Mouse (Mus musculus): ENCODE measurements around the gene Prdm16. TPM values are rescaled to one million over a fixed set of nuclear protein-coding genes. Genes with fewer than 3 reads are reported as not detected.

Prdm16 gene
- polyA plus RNA-seq, 1 experiment from 2014 or later: 2.2 TPM

- H3K9ac ChIP-seq (replicated peaks): no peak overlapping the region
- no peaks in the 10 kb centered on the region for H3K36me3 ChIP-seq (replicated peaks; ENCODE audit: insufficient read depth, low read length)
- H3K9me3 ChIP-seq (ENCODE audit: low read length): no peaks in the 10 kb centered on the region
- H3K27ac ChIP-seq (ENCODE audit: low read depth): no peak overlapping the region
- H3K4me2 ChIP-seq (ENCODE audit: low read depth, low read length): no peak overlapping the region
- no peak; the same call in 1 of the 2 replicates for ATAC-seq
- no peak for TF ChIP-seq EP300 (IDR thresholded peaks at IDR 0.05; ENCODE audit: low read depth)
- no peak for TF ChIP-seq CTCF (IDR thresholded peaks at IDR 0.05; ENCODE audit: low read depth)
- no peak for DNase-seq
- H3K27me3 ChIP-seq (ENCODE audit: insufficient read depth, low read length): no peaks in the 10 kb centered on the region
- H3K4me3 ChIP-seq (ENCODE audit: low read depth, low read length): no peak overlapping the region
- 61% methylated on average over 6 of the region's 6 CpGs for WGBS (ENCODE audit: insufficient replicate concordance)
- H3K4me1 ChIP-seq (ENCODE audit: insufficient read depth): peaks cover 6% of the 10 kb centered on the region
Measured at GRCm38 (mm10) chr4:154526351-154526786, 110.3 kb downstream of the Prdm16 start.

DNA sequence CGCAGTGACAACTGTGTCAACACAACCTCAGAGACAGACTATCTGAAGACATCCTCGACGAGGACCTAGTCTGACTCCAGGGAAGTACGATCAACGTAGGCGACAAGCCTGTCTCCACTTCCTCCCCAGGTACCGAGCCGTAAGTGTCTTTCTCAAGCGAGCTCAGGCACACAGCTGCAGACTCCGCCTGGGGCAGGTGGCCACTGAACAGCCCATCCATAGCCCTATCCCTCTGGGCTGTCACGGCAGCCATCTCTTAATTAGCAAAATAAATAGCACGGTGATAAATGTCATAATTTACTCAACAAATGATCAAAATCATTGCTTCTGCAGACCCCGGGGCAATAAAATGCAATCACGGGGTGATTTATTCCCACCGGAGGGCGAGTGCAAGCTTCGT, 112.8 kb downstream of the Prdm16 start:
- H3K9me3 ChIP-seq (ENCODE audit: low read length): no peaks in the 10 kb centered on the region
- no peak overlapping the region for H3K4me3 ChIP-seq (ENCODE audit: low read depth, low read length)
- ATAC-seq: no peak
- TF ChIP-seq EP300 (IDR thresholded peaks at IDR 0.05; ENCODE audit: low read depth): no peak
- no peak for TF ChIP-seq CTCF (IDR thresholded peaks at IDR 0.05; ENCODE audit: low read depth)
- no peak overlapping the region for H3K27ac ChIP-seq (ENCODE audit: low read depth)
- peaks cover 3% of the 10 kb centered on the region; the same call in 1 of the 2 replicates for H3K4me1 ChIP-seq (ENCODE audit: insufficient read depth)
- H3K27me3 ChIP-seq (ENCODE audit: insufficient read depth, low read length): no peaks in the 10 kb centered on the region
- 70% methylated on average over 17 of the region's 17 CpGs for WGBS (ENCODE audit: insufficient replicate concordance)
- H3K36me3 ChIP-seq (replicated peaks; ENCODE audit: insufficient read depth, low read length): no peaks in the 10 kb centered on the region
- DNase-seq: no peak
- no peak overlapping the region for H3K4me2 ChIP-seq (ENCODE audit: low read depth, low read length)
- H3K9ac ChIP-seq (replicated peaks): no peak overlapping the region

GRCm38 (mm10) chr4:154521881-154522676, 114.6 kb downstream of the Prdm16 start:
- H3K4me2 ChIP-seq (ENCODE audit: low read depth, low read length): no peak overlapping the region
- no peak overlapping the region for H3K9ac ChIP-seq (replicated peaks)
- no peaks in the 10 kb centered on the region for H3K36me3 ChIP-seq (replicated peaks; ENCODE audit: insufficient read depth, low read length)
- H3K27me3 ChIP-seq (ENCODE audit: insufficient read depth, low read length): no peaks in the 10 kb centered on the region
- WGBS (ENCODE audit: insufficient replicate concordance): 77% methylated on average over 7 of the region's 7 CpGs
- TF ChIP-seq EP300 (IDR thresholded peaks at IDR 0.05; ENCODE audit: low read depth): no peak
- TF ChIP-seq CTCF (IDR thresholded peaks at IDR 0.05; ENCODE audit: low read depth): no peak
- H3K4me1 ChIP-seq (ENCODE audit: insufficient read depth): peaks cover 3% of the 10 kb centered on the region; the same call in 1 of the 2 replicates
- H3K9me3 ChIP-seq (ENCODE audit: low read length): no peaks in the 10 kb centered on the region
- DNase-seq (no peak), ATAC-seq (no peak)
- H3K27ac ChIP-seq (ENCODE audit: low read depth): no peak overlapping the region
- no peak overlapping the region for H3K4me3 ChIP-seq (ENCODE audit: low read depth, low read length)

DNA sequence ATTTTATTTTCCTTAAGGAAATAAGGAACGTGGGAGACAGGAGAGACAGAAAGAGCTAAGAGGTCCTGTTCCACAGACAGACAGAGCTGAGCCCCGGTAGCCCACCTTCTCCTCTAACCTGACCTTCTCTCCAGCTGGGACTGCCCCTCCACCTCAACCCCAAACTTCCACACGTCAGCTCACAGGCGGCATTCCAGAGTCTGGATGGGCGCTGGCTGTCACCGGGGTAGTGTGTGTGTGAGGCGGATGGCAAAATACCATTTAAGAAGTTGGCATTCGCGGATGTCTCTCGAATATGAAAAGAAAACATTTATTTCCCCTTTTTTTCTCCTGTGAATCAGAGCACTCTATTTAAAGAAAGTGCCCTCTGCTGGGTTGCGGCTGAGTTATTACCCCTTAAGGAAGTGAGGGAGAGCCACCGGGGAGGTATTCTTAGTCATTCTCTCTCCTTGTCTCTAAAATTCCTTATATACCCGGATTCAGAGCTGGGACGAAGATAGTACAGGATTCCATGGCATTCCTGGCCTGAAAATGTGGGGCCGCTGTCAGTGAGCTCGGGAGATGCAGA, 117.1 kb downstream of the Prdm16 start:
- H3K36me3 ChIP-seq (replicated peaks; ENCODE audit: insufficient read depth, low read length): no peaks in the 10 kb centered on the region
- no peaks in the 10 kb centered on the region for H3K9me3 ChIP-seq (ENCODE audit: low read length)
- no peak overlapping the region for H3K27ac ChIP-seq (ENCODE audit: low read depth)
- no peak for ATAC-seq
- no peaks in the 10 kb centered on the region for H3K4me1 ChIP-seq (ENCODE audit: insufficient read depth)
- no peak overlapping the region for H3K9ac ChIP-seq (replicated peaks)
- no peak overlapping the region for H3K4me2 ChIP-seq (ENCODE audit: low read depth, low read length)
- no peak overlapping the region for H3K4me3 ChIP-seq (ENCODE audit: low read depth, low read length)
- no peak for DNase-seq
- H3K27me3 ChIP-seq (ENCODE audit: insufficient read depth, low read length): no peaks in the 10 kb centered on the region
- TF ChIP-seq CTCF (IDR thresholded peaks at IDR 0.05; ENCODE audit: low read depth): no peak
- TF ChIP-seq EP300 (IDR thresholded peaks at IDR 0.05; ENCODE audit: low read depth): no peak
- WGBS (ENCODE audit: insufficient replicate concordance): 44% methylated on average over 16 of the region's 16 CpGs

DNA sequence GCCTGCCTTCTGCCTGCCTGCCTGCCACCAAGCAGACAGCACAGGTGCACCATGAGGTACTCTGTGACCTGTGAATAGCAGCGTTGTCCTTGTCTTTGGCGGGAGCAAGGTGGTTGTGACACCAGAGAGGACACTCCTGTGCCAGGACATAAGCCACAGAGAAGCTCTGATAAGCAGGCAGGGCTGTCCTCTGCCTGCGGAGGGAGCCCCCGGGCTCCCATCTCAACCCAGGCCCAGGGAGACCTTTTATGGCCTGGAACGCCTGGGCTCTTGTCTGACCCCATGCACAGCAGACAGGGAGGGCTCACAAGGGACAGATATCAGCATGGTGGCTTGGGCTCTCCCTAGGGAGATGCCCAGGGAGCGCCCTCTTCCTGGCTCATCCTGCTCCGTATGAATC, 118.7 kb downstream of the Prdm16 start:
- 82% methylated on average over 7 of the region's 7 CpGs for WGBS (ENCODE audit: insufficient replicate concordance)
- DNase-seq: no peak
- Histone ChIP-seq H3K4me1 (ENCODE audit: insufficient read depth) (no peaks in the 10 kb centered on the region), H3K4me3 (ENCODE audit: low read depth, low read length) (no peak overlapping the region), H3K4me2 (ENCODE audit: low read depth, low read length) (no peak overlapping the region), H3K36me3 (replicated peaks; ENCODE audit: insufficient read depth, low read length) (no peaks in the 10 kb centered on the region), H3K27me3 (ENCODE audit: insufficient read depth, low read length) (no peaks in the 10 kb centered on the region), H3K9me3 (ENCODE audit: low read length) (no peaks in the 10 kb centered on the region), H3K9ac (replicated peaks) (no peak overlapping the region), H3K27ac (ENCODE audit: low read depth) (no peak overlapping the region)
- TF ChIP-seq EP300 (IDR thresholded peaks at IDR 0.05; ENCODE audit: low read depth): no peak
- no peak for TF ChIP-seq CTCF (IDR thresholded peaks at IDR 0.05; ENCODE audit: low read depth)
- no peak for ATAC-seq

DNA sequence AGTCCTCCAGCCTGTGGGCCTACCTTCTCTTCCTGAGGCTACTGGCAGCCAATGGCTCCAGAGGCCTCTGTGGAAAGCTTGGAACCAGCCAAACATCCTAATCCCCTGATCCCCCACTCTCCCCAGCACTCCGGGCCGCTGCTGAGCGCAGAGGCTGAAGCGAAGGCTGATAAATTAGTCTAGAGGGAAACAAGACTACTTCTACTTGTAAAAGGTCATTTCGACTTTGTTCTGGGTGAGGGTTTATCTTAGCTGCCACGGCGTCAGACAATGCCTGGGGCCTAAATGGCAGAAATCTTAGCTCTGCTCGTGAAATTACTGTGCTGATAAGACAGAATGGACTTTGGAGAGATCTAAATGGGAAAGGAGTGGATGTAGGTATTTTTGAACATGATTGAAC, 120.2 kb downstream of the Prdm16 start:
- no peak overlapping the region for H3K27ac ChIP-seq (ENCODE audit: low read depth)

More for the DNA sequence above, 120.2 kb downstream of the Prdm16 start:
- H3K9me3 ChIP-seq (ENCODE audit: low read length): no peaks in the 10 kb centered on the region
- TF ChIP-seq CTCF (IDR thresholded peaks at IDR 0.05; ENCODE audit: low read depth): no peak
- TF ChIP-seq EP300 (IDR thresholded peaks at IDR 0.05; ENCODE audit: low read depth): no peak
- no peaks in the 10 kb centered on the region for H3K36me3 ChIP-seq (replicated peaks; ENCODE audit: insufficient read depth, low read length)
- WGBS (ENCODE audit: insufficient replicate concordance): 77% methylated on average over 8 of the region's 8 CpGs
- no peak overlapping the region for H3K4me3 ChIP-seq (ENCODE audit: low read depth, low read length)
- no peaks in the 10 kb centered on the region for H3K4me1 ChIP-seq (ENCODE audit: insufficient read depth)
- no peaks in the 10 kb centered on the region for H3K27me3 ChIP-seq (ENCODE audit: insufficient read depth, low read length)
- H3K9ac ChIP-seq (replicated peaks): no peak overlapping the region
- ATAC-seq (no peak), DNase-seq (no peak)
- no peak overlapping the region for H3K4me2 ChIP-seq (ENCODE audit: low read depth, low read length)

Measured in liver, postnatal 0 days (tissue).